Mouse (Mus musculus): ENCODE measurements around the gene Cntnap1. TPM values are rescaled to one million over a fixed set of nuclear protein-coding genes. Genes with fewer than 3 reads are reported as not detected.

Cntnap1 gene
- polyA plus RNA-seq, 1 experiment from 2014 or later = 0.70 TPM

GRCm38 (mm10) chr11:101196175-101196574, 25.9 kb downstream of the Cntnap1 start:
- no peak overlapping the region for H3K4me3 ChIP-seq (ENCODE audit: low read depth, low read length)
- peaks cover 20% of the 10 kb centered on the region for H3K36me3 ChIP-seq (ENCODE audit: control insufficient read depth, insufficient read depth, low read length)
- no peak for ATAC-seq (replicated peaks; ENCODE audit: insufficient number of reproducible peaks, low FRiP score, low TSS enrichment)
- H3K4me1 ChIP-seq (ENCODE audit: control insufficient read depth, insufficient read depth, low read length) = peaks cover 10% of the 10 kb centered on the region
- no peaks in the 10 kb centered on the region for H3K9me3 ChIP-seq (replicated peaks; ENCODE audit: control insufficient read depth, low read length)
- no peaks in the 10 kb centered on the region for H3K27me3 ChIP-seq (ENCODE audit: control insufficient read depth, insufficient read depth, low read length)
- WGBS (ENCODE audit: insufficient replicate concordance) = 85% methylated on average over 8 of the region's 8 CpGs
- no peak overlapping the region for H3K27ac ChIP-seq (ENCODE audit: low read depth, low read length)
- no peak overlapping the region for H3K9ac ChIP-seq (ENCODE audit: low read depth, low read length)
- no peak overlapping the region for H3K4me2 ChIP-seq

GRCm38 (mm10) chr11:101199555-101199954, 29.2 kb downstream of the Cntnap1 start:
- Histone ChIP-seq H3K36me3 (ENCODE audit: control insufficient read depth, insufficient read depth, low read length) (peaks cover 21% of the 10 kb centered on the region), H3K27me3 (ENCODE audit: control insufficient read depth, insufficient read depth, low read length) (no peaks in the 10 kb centered on the region), H3K4me1 (ENCODE audit: control insufficient read depth, insufficient read depth, low read length) (no peaks in the 10 kb centered on the region), H3K27ac (ENCODE audit: low read depth, low read length) (no peak overlapping the region), H3K9ac (ENCODE audit: low read depth, low read length) (no peak overlapping the region), H3K4me2 (no peak overlapping the region), H3K4me3 (ENCODE audit: low read depth, low read length) (no peak overlapping the region), H3K9me3 (replicated peaks; ENCODE audit: control insufficient read depth, low read length) (no peaks in the 10 kb centered on the region)
- 85% methylated on average over 3 of the region's 3 CpGs for WGBS (ENCODE audit: insufficient replicate concordance)
- no peak for ATAC-seq (replicated peaks; ENCODE audit: insufficient number of reproducible peaks, low FRiP score, low TSS enrichment)

DNA sequence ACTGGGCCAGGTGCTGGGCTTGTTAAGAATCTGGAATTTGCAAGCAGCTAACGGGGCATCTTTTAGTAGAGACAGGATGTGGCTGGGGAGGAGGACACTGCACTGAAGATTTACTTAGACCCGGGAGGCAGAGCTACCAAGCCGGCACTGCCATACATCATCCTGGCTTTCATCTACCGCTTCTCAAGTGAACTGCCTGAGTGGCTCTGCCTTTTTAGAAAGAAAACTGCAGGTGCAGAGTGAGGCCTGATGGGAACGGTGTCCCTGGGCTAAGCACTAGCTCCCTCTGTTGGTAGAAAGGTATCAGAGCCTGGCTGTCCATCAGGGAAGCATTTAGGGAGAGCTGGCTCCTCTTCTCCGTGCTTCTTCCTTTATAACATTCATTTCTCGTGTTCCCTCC, 30.7 kb downstream of the Cntnap1 start:
- Histone ChIP-seq H3K9me3 (replicated peaks; ENCODE audit: control insufficient read depth, low read length) (no peaks in the 10 kb centered on the region), H3K27ac (ENCODE audit: low read depth, low read length) (no peak overlapping the region), H3K9ac (ENCODE audit: low read depth, low read length) (no peak overlapping the region), H3K36me3 (ENCODE audit: control insufficient read depth, insufficient read depth, low read length) (peaks cover 18% of the 10 kb centered on the region), H3K4me1 (ENCODE audit: control insufficient read depth, insufficient read depth, low read length) (no peaks in the 10 kb centered on the region), H3K4me2 (no peak overlapping the region), H3K4me3 (ENCODE audit: low read depth, low read length) (no peak overlapping the region), H3K27me3 (ENCODE audit: control insufficient read depth, insufficient read depth, low read length) (no peaks in the 10 kb centered on the region)
- ATAC-seq (replicated peaks; ENCODE audit: insufficient number of reproducible peaks, low FRiP score, low TSS enrichment) = no peak
- 33% methylated on average over 7 of the region's 7 CpGs for WGBS (ENCODE audit: insufficient replicate concordance)

DNA sequence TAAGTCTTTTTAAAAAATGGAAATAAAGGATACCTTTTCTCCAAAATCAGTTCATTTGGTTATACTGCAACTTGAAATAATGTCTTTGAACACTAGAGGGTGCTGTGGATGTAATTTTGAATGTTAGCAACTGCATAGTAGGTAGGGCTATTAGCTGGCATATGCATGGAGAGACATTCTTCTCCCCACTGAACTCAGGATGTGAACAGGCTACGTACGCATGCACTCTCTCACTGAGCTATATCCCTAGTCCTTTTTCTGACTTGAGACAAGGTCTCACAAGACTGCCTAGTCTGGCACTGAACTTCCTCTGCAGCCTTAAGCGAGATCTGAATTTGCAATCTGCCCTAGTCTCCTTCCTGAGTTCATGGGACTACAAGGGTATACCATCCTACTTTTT, 41.6 kb downstream of the Cntnap1 start:
- H3K4me3 ChIP-seq (ENCODE audit: low read depth, low read length) = no peak overlapping the region
- ATAC-seq (replicated peaks; ENCODE audit: insufficient number of reproducible peaks, low FRiP score, low TSS enrichment) = no peak
- 35% methylated on average over 3 of the region's 3 CpGs for WGBS (ENCODE audit: insufficient replicate concordance)
- no peaks in the 10 kb centered on the region for H3K9me3 ChIP-seq (replicated peaks; ENCODE audit: control insufficient read depth, low read length)
- H3K4me1 ChIP-seq (ENCODE audit: control insufficient read depth, insufficient read depth, low read length) = no peaks in the 10 kb centered on the region
- H3K9ac ChIP-seq (ENCODE audit: low read depth, low read length) = no peak overlapping the region
- no peaks in the 10 kb centered on the region for H3K27me3 ChIP-seq (ENCODE audit: control insufficient read depth, insufficient read depth, low read length)
- no peak overlapping the region for H3K27ac ChIP-seq (ENCODE audit: low read depth, low read length)
- H3K36me3 ChIP-seq (ENCODE audit: control insufficient read depth, insufficient read depth, low read length) = peaks cover 16% of the 10 kb centered on the region
- H3K4me2 ChIP-seq = no peak overlapping the region

DNA sequence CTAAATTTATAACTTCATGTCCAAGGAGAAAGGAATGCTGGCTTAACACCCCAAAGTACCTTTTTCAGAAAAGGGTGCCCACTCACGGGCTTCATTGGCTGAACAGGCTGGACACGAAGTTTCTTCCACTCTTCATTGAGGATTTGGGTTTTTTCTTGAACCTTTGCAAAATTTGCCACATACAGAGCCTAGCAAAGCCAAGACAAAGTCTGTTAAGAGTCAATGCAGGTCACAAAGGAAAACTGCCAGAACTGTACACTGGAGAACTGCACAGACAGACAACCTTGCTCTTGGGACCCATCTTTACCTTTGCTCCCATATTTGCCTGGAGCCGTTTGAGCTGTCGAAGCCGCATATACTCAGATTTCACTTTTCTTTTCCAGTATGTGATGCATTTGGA, 46.6 kb downstream of the Cntnap1 start:
- H3K9ac ChIP-seq (ENCODE audit: low read depth, low read length) = no peak overlapping the region
- H3K27ac ChIP-seq (ENCODE audit: low read depth, low read length) = no peak overlapping the region
- peaks cover 9% of the 10 kb centered on the region for H3K36me3 ChIP-seq (ENCODE audit: control insufficient read depth, insufficient read depth, low read length)
- no peaks in the 10 kb centered on the region for H3K27me3 ChIP-seq (ENCODE audit: control insufficient read depth, insufficient read depth, low read length)
- H3K4me3 ChIP-seq (ENCODE audit: low read depth, low read length) = no peak overlapping the region
- H3K9me3 ChIP-seq (replicated peaks; ENCODE audit: control insufficient read depth, low read length) = no peaks in the 10 kb centered on the region
- 85% methylated on average over 5 of the region's 5 CpGs for WGBS (ENCODE audit: insufficient replicate concordance)
- no peak for ATAC-seq (replicated peaks; ENCODE audit: insufficient number of reproducible peaks, low FRiP score, low TSS enrichment)
- no peak overlapping the region for H3K4me2 ChIP-seq
- H3K4me1 ChIP-seq (ENCODE audit: control insufficient read depth, insufficient read depth, low read length) = no peaks in the 10 kb centered on the region

DNA sequence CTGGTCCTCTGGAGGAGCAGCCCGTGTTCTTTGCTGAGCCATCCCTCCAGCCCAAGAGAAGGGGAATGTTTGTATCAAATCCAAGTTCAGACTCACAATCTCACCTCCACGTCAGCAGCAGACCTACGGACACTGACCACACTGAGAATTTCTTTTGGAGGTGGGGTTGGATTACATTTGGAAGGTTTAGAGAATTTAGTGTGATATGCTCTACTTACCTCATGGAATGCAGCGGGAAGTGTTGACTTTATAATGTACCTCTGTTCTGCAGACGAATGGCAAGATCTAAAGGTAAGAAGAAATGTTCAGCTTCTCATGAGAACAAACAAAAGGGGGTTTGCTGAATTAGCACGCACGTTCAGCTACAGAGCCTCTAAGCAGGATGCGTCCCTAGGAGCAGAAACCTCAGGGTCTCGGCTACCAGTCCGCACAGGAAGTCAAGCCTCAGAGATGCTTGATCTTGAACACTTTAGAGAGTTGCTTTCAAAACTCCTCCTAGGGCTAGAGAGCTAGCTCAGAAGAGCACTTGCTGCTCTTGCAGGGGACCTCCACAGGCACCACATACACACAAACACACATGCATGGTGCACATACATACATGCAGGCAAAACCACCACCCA, 48.2 kb downstream of the Cntnap1 start:
- H3K4me2 ChIP-seq = no peak overlapping the region
- no peak overlapping the region for H3K27ac ChIP-seq (ENCODE audit: low read depth, low read length)
- no peaks in the 10 kb centered on the region for H3K9me3 ChIP-seq (replicated peaks; ENCODE audit: control insufficient read depth, low read length)
- peaks cover 9% of the 10 kb centered on the region for H3K36me3 ChIP-seq (ENCODE audit: control insufficient read depth, insufficient read depth, low read length)
- H3K9ac ChIP-seq (ENCODE audit: low read depth, low read length) = no peak overlapping the region
- WGBS (ENCODE audit: insufficient replicate concordance) = 76% methylated on average over 10 of the region's 10 CpGs
- ATAC-seq (replicated peaks; ENCODE audit: insufficient number of reproducible peaks, low FRiP score, low TSS enrichment) = no peak
- H3K4me3 ChIP-seq (ENCODE audit: low read depth, low read length) = no peak overlapping the region
- no peaks in the 10 kb centered on the region for H3K4me1 ChIP-seq (ENCODE audit: control insufficient read depth, insufficient read depth, low read length)
- no peaks in the 10 kb centered on the region for H3K27me3 ChIP-seq (ENCODE audit: control insufficient read depth, insufficient read depth, low read length)

DNA sequence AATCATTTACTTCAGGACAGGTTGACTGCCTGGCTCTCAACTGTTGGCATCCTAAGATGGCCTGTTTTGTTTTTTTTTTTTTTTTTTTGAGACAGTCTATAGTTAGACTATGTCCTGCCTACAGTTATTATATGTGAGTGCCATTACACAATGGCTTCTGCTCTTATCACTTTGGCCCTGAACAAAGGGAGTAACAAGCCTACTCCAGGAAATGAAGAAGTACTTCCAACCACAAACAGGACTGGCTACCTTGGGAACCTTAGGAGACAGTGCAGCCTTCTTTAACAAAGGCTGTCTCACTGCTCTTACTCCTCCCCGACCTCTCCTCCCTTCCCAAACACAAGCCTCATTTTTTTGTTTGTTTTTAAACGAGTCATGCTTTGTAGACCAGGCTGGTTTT, 50.5 kb downstream of the Cntnap1 start:
- Histone ChIP-seq H3K4me3 (ENCODE audit: low read depth, low read length) (no peak overlapping the region), H3K9ac (ENCODE audit: low read depth, low read length) (no peak overlapping the region), H3K27me3 (ENCODE audit: control insufficient read depth, insufficient read depth, low read length) (no peaks in the 10 kb centered on the region), H3K4me2 (no peak overlapping the region), H3K27ac (ENCODE audit: low read depth, low read length) (0 out of 2 replicates have a peak overlapping the region, but pooled peaks have one; percentile 55), H3K9me3 (replicated peaks; ENCODE audit: control insufficient read depth, low read length) (no peaks in the 10 kb centered on the region), H3K36me3 (ENCODE audit: control insufficient read depth, insufficient read depth, low read length) (0 out of 2 replicates have a peak, but pooled peaks cover 2% of the 10 kb centered on the region), H3K4me1 (ENCODE audit: control insufficient read depth, insufficient read depth, low read length) (0 out of 2 replicates have a peak, but pooled peaks cover 2% of the 10 kb centered on the region)
- ATAC-seq (replicated peaks; ENCODE audit: insufficient number of reproducible peaks, low FRiP score, low TSS enrichment) = no peak
- 44% methylated on average over 2 of the region's 2 CpGs for WGBS (ENCODE audit: insufficient replicate concordance)

- WGBS (ENCODE audit: insufficient replicate concordance) = 87% methylated on average over 8 of the region's 8 CpGs
- Histone ChIP-seq H3K4me2 (no peak overlapping the region), H3K9me3 (replicated peaks; ENCODE audit: control insufficient read depth, low read length) (no peaks in the 10 kb centered on the region), H3K27ac (ENCODE audit: low read depth, low read length) (no peak overlapping the region), H3K4me1 (ENCODE audit: control insufficient read depth, insufficient read depth, low read length) (0 out of 2 replicates have a peak, but pooled peaks cover 2% of the 10 kb centered on the region), H3K9ac (ENCODE audit: low read depth, low read length) (no peak overlapping the region), H3K36me3 (ENCODE audit: control insufficient read depth, insufficient read depth, low read length) (0 out of 2 replicates have a peak, but pooled peaks cover 2% of the 10 kb centered on the region), H3K4me3 (ENCODE audit: low read depth, low read length) (no peak overlapping the region), H3K27me3 (ENCODE audit: control insufficient read depth, insufficient read depth, low read length) (no peaks in the 10 kb centered on the region)
- no peak for ATAC-seq (replicated peaks; ENCODE audit: insufficient number of reproducible peaks, low FRiP score, low TSS enrichment)
These were observed 51.1 kb downstream of the Cntnap1 start for GRCm38 (mm10) chr11:101221306-101221986.
